Mouse (Mus musculus): ENCODE data around the gene F3.

- TF ChIP-seq EP300 (IDR thresholded peaks at IDR 0.05; ENCODE audit: low read depth): no peak
- no peak for TF ChIP-seq CTCF (IDR thresholded peaks at IDR 0.05; ENCODE audit: low read depth)
Observed at GRCm38 (mm10) chr3:121735542-121735941, 12.2 kb downstream of the F3 start.
